Mouse (Mus musculus) liver, postnatal 0 days (tissue): ENCODE data around the gene Ak4. TPM values are rescaled to one million over a fixed set of nuclear protein-coding genes. Genes with fewer than 3 reads are reported as not detected.
A peak's percentile ranks its signal among the peaks of the same experiment; 100 is the strongest.

Experiments used
- ATAC-seq: fragments of 200-750 bp; cut with Nextera tagmentation; 2 replicates; pipeline ENCODE4 v1.8.0; 2017; ENCODE audit warnings: mild to moderate bottlenecking, moderate library complexity
- DNase-seq: peaks from one replicate; pipeline ENCODE4 v3.0.0-alpha.2; 2016
- H3K27ac ChIP-seq: fragments of 300-500 bp; sonication (generic); 2 replicates; pipeline ENCODE4 v1.5.1; 2014; ENCODE audit warnings: antibody characterized with exemption, moderate library complexity, mild to moderate bottlenecking, low read depth
- H3K27me3 ChIP-seq: fragments of 300-500 bp; sonication (generic); 2 replicates; pipeline ENCODE4 v1.6.1; 2014; ENCODE audit warnings: low read length, control low read depth, mixed read lengths; ENCODE audit not compliant: insufficient read depth
- H3K36me3 ChIP-seq: fragments of 300-500 bp; sonication (generic); replicated peaks from 2 replicates; pipeline ENCODE4 v1.6.1; 2014; ENCODE audit warnings: mild to moderate bottlenecking, control low read depth, low read length, moderate library complexity, mixed read lengths; ENCODE audit not compliant: insufficient read depth
- H3K4me1 ChIP-seq: fragments of 300-500 bp; sonication (generic); 2 replicates; pipeline ENCODE4 v1.6.1; 2014; ENCODE audit warnings: antibody characterized with exemption, mild to moderate bottlenecking, control low read depth; ENCODE audit not compliant: insufficient read depth
- H3K4me2 ChIP-seq: fragments of 300-500 bp; sonication (generic); 2 replicates; pipeline ENCODE4 v1.6.1; 2014; ENCODE audit warnings: low read depth, mild to moderate bottlenecking, low read length, moderate library complexity, mixed read lengths
- H3K4me3 ChIP-seq: fragments of 300-500 bp; sonication (generic); 2 replicates; pipeline ENCODE4 v1.5.1; 2014; ENCODE audit warnings: low read depth, low read length
- H3K9ac ChIP-seq: fragments of 300-500 bp; sonication (generic); replicated peaks from 2 replicates; pipeline ENCODE4 v1.6.1; 2014; ENCODE audit warnings: mild to moderate bottlenecking, moderate library complexity
- H3K9me3 ChIP-seq: fragments of 300-500 bp; sonication (generic); 2 replicates; pipeline ENCODE4 v1.6.1; 2016; ENCODE audit warnings: mild to moderate bottlenecking, control low read depth, low read length, mixed read lengths
- CTCF ChIP-seq: sonication (generic); IDR thresholded peaks from 2 replicates; pipeline ENCODE4 v1.5.1; 2016; ENCODE audit warnings: antibody characterized with exemption, low read depth
- EP300 ChIP-seq: IDR thresholded peaks from 2 replicates; pipeline ENCODE4 v1.6.1; 2016; ENCODE audit warnings: antibody characterized with exemption, low read depth, mild to moderate bottlenecking
- WGBS: fragments of 180-500 bp; shearing (Covaris S2); extraction: QIAGEN DNeasy Blood & Tissue Kit; methylation state at CpG from one replicate; pipeline ENCODE4 v1.1.7; 2014; ENCODE audit not compliant: insufficient replicate concordance; 5-methylcytosine and 5-hydroxymethylcytosine counted together
- polyA plus RNA-seq: library from polyadenylated mRNA; unstranded; fragments of >200 nt; fragmentation: Nextera tagmentation; extraction: Ambion mirVana; gene quantifications from 2 replicates; pipeline ENCODE4 v1.2.1, GENCODE M21; 2015

The Ak4 gene
- polyA plus RNA-seq, 1 experiment from 2014 or later: 31.3 TPM

- TF ChIP-seq CTCF (no peak), EP300 (no peak)
- Histone ChIP-seq H3K9me3 (no peaks in the 10 kb centered on the region), H3K27me3 (no peaks in the 10 kb centered on the region), H3K4me2 (no peak overlapping the region), H3K36me3 (no peaks in the 10 kb centered on the region), H3K9ac (no peak overlapping the region), H3K4me3 (no peak overlapping the region), H3K4me1 (no peaks in the 10 kb centered on the region; the same call in 1 of the 2 replicates), H3K27ac (no peak overlapping the region)
- no peak for DNase-seq
- WGBS: 65% methylated on average over 2 of the region's 2 CpGs
- no peak for ATAC-seq
These were observed 43.0 kb downstream of the Ak4 start for GRCm38 (mm10) chr4:101462065-101462464.

- Histone ChIP-seq H3K9me3 (no peaks in the 10 kb centered on the region), H3K36me3 (no peaks in the 10 kb centered on the region), H3K27ac (no peak overlapping the region), H3K4me2 (no peak overlapping the region), H3K9ac (no peak overlapping the region), H3K4me3 (no peak overlapping the region), H3K4me1 (peaks cover 7% of the 10 kb centered on the region; the same call in 1 of the 2 replicates), H3K27me3 (no peaks in the 10 kb centered on the region)
- WGBS: 72% methylated on average over 3 of the region's 3 CpGs
- TF ChIP-seq EP300: no peak
- TF ChIP-seq CTCF: no peak
- ATAC-seq: no peak
- DNase-seq: no peak
These were observed 47.2 kb downstream of the Ak4 start for GRCm38 (mm10) chr4:101466264-101466663.

GRCm38 (mm10) chr4:101469242-101469641 lies 50.2 kb downstream of the Ak4 start:
- H3K4me2 ChIP-seq: no peak overlapping the region
- no peaks in the 10 kb centered on the region for H3K36me3 ChIP-seq
- 76% methylated on average over 5 of the region's 5 CpGs for whole genome bisulfite sequencing
- peaks cover 7% of the 10 kb centered on the region; the same call in 1 of the 2 replicates for H3K4me1 ChIP-seq
- no peak for DNase-seq
- H3K9ac ChIP-seq: no peak overlapping the region
- H3K9me3 ChIP-seq: no peaks in the 10 kb centered on the region
- ATAC-seq: no peak
- no peak overlapping the region for H3K27ac ChIP-seq
- no peaks in the 10 kb centered on the region for H3K27me3 ChIP-seq
- H3K4me3 ChIP-seq: no peak overlapping the region
- no peak for TF ChIP-seq EP300
- no peak for TF ChIP-seq CTCF

GRCm38 (mm10) chr4:101470543-101470942 lies 51.5 kb downstream of the Ak4 start:
- peaks cover 7% of the 10 kb centered on the region; the same call in 1 of the 2 replicates for H3K4me1 ChIP-seq
- no peak overlapping the region for H3K4me3 ChIP-seq
- no peaks in the 10 kb centered on the region for H3K27me3 ChIP-seq
- no peak overlapping the region for H3K9ac ChIP-seq
- no peak for DNase-seq
- H3K9me3 ChIP-seq: no peaks in the 10 kb centered on the region
- H3K4me2 ChIP-seq: no peak overlapping the region
- no peak for TF ChIP-seq EP300
- TF ChIP-seq CTCF: peak; percentile 60
- no peaks in the 10 kb centered on the region for H3K36me3 ChIP-seq
- 38% methylated on average over 5 of the region's 5 CpGs for WGBS
- no peak overlapping the region for H3K27ac ChIP-seq
- no peak for ATAC-seq

- WGBS: 70% methylated on average over 3 of the region's 3 CpGs
- no peak for ATAC-seq
- no peaks in the 10 kb centered on the region for H3K27me3 ChIP-seq
These were observed 53.7 kb downstream of the Ak4 start for GRCm38 (mm10) chr4:101472767-101473166.

GRCm38 (mm10) chr4:101490320-101490917 lies 71.3 kb downstream of the Ak4 start:
- no peak for ATAC-seq
- no peak for DNase-seq
- Histone ChIP-seq H3K4me2 (no peak overlapping the region), H3K4me1 (no peaks in the 10 kb centered on the region), H3K4me3 (no peak overlapping the region), H3K27ac (no peak overlapping the region), H3K27me3 (peaks cover 7% of the 10 kb centered on the region; the same call in 1 of the 2 replicates), H3K36me3 (no peaks in the 10 kb centered on the region), H3K9me3 (no peaks in the 10 kb centered on the region), H3K9ac (no peak overlapping the region)
- TF ChIP-seq CTCF (no peak), EP300 (no peak)
- 76% methylated on average over 8 of the region's 8 CpGs for WGBS

More at GRCm38 (mm10) chr4:101472767-101473166, 53.7 kb downstream of the Ak4 start:
- no peak overlapping the region for H3K27ac ChIP-seq
- TF ChIP-seq EP300 (no peak), CTCF (no peak)
- no peak overlapping the region for H3K9ac ChIP-seq
- H3K9me3 ChIP-seq: no peaks in the 10 kb centered on the region
- no peak for DNase-seq
- H3K4me2 ChIP-seq: no peak overlapping the region
- H3K4me1 ChIP-seq: peaks cover under 1% of the 10 kb centered on the region; the same call in 1 of the 2 replicates
- no peak overlapping the region for H3K4me3 ChIP-seq
- no peaks in the 10 kb centered on the region for H3K36me3 ChIP-seq
